Mouse (Mus musculus): ENCODE results near the gene Morc1. TPM values are rescaled to one million over a fixed set of nuclear protein-coding genes. Genes with fewer than 3 reads are reported as not detected.

The Morc1 gene
- polyA plus RNA-seq, 1 experiment = not detected

- 39% methylated on average over 4 of the region's 4 CpGs for WGBS
- Histone ChIP-seq H3K27ac (ENCODE audit: insufficient read depth, low read depth, low read length) (no peak overlapping the region), H3K4me1 (ENCODE audit: control insufficient read depth, insufficient read depth, insufficient read length, low read length) (peaks cover 7% of the 10 kb centered on the region; the same call in 1 of the 2 replicates), H3K27me3 (ENCODE audit: control insufficient read depth, insufficient read depth, low read length) (no peaks in the 10 kb centered on the region), H3K36me3 (ENCODE audit: control insufficient read depth, insufficient read depth, low read length) (no peaks in the 10 kb centered on the region), H3K4me3 (ENCODE audit: low read depth, low read length) (no peak overlapping the region)
- no peak for TF ChIP-seq POLR2A (IDR thresholded peaks at IDR 0.05; ENCODE audit: low read depth, low read length)
- no peak for TF ChIP-seq CTCF (IDR thresholded peaks at IDR 0.05; ENCODE audit: extremely low read depth, insufficient read length, insufficient replicate concordance, low read depth, low read length)
These were observed 7.0 kb upstream of the Morc1 start for GRCm38 (mm10) chr16:48424069-48424468.

- Histone ChIP-seq H3K27me3 (ENCODE audit: control insufficient read depth, insufficient read depth, low read length) (no peaks in the 10 kb centered on the region), H3K36me3 (ENCODE audit: control insufficient read depth, insufficient read depth, low read length) (no peaks in the 10 kb centered on the region), H3K27ac (ENCODE audit: insufficient read depth, low read depth, low read length) (no peak overlapping the region), H3K4me3 (ENCODE audit: low read depth, low read length) (no peak overlapping the region), H3K4me1 (ENCODE audit: control insufficient read depth, insufficient read depth, insufficient read length, low read length) (no peaks in the 10 kb centered on the region)
- 96% methylated on average over 1 of the region's 1 CpGs for WGBS
- no peak for TF ChIP-seq POLR2A (IDR thresholded peaks at IDR 0.05; ENCODE audit: low read depth, low read length)
- no peak for TF ChIP-seq CTCF (IDR thresholded peaks at IDR 0.05; ENCODE audit: extremely low read depth, insufficient read length, insufficient replicate concordance, low read depth, low read length)
These were observed 1.6 kb upstream of the Morc1 start for GRCm38 (mm10) chr16:48429427-48429826.

- Histone ChIP-seq H3K4me1 (ENCODE audit: control insufficient read depth, insufficient read depth, insufficient read length, low read length) (peaks cover 3% of the 10 kb centered on the region; the same call in 1 of the 2 replicates), H3K4me3 (ENCODE audit: low read depth, low read length) (no peak overlapping the region), H3K27me3 (ENCODE audit: control insufficient read depth, insufficient read depth, low read length) (no peaks in the 10 kb centered on the region), H3K27ac (ENCODE audit: insufficient read depth, low read depth, low read length) (no peak overlapping the region), H3K36me3 (ENCODE audit: control insufficient read depth, insufficient read depth, low read length) (no peaks in the 10 kb centered on the region)
- 31% methylated on average over 1 of the region's 1 CpGs for WGBS
- TF ChIP-seq POLR2A (IDR thresholded peaks at IDR 0.05; ENCODE audit: low read depth, low read length) (no peak), CTCF (IDR thresholded peaks at IDR 0.05; ENCODE audit: extremely low read depth, insufficient read length, insufficient replicate concordance, low read depth, low read length) (no peak)
These were observed 4.4 kb downstream of the Morc1 start for GRCm38 (mm10) chr16:48435454-48435853.

GRCm38 (mm10) chr16:48437476-48437875, 6.4 kb downstream of the Morc1 start:
- TF ChIP-seq CTCF (IDR thresholded peaks at IDR 0.05; ENCODE audit: extremely low read depth, insufficient read length, insufficient replicate concordance, low read depth, low read length) = no peak
- TF ChIP-seq POLR2A (IDR thresholded peaks at IDR 0.05; ENCODE audit: low read depth, low read length) = no peak
- H3K27ac ChIP-seq (ENCODE audit: insufficient read depth, low read depth, low read length) = peak overlapping the region; percentile 60
- no peaks in the 10 kb centered on the region for H3K36me3 ChIP-seq (ENCODE audit: control insufficient read depth, insufficient read depth, low read length)
- no peaks in the 10 kb centered on the region for H3K27me3 ChIP-seq (ENCODE audit: control insufficient read depth, insufficient read depth, low read length)
- peaks cover 3% of the 10 kb centered on the region; the same call in 1 of the 2 replicates for H3K4me1 ChIP-seq (ENCODE audit: control insufficient read depth, insufficient read depth, insufficient read length, low read length)
- no peak overlapping the region for H3K4me3 ChIP-seq (ENCODE audit: low read depth, low read length)

- 94% methylated on average over 5 of the region's 5 CpGs for WGBS
- no peaks in the 10 kb centered on the region for H3K36me3 ChIP-seq (ENCODE audit: control insufficient read depth, insufficient read depth, low read length)
These were observed 13.6 kb downstream of the Morc1 start for GRCm38 (mm10) chr16:48444589-48444988.

GRCm38 (mm10) chr16:48446161-48446925, 15.3 kb downstream of the Morc1 start:
- no peaks in the 10 kb centered on the region for H3K27me3 ChIP-seq (ENCODE audit: control insufficient read depth, insufficient read depth, low read length)
- no peaks in the 10 kb centered on the region for H3K36me3 ChIP-seq (ENCODE audit: control insufficient read depth, insufficient read depth, low read length)
- no peak for TF ChIP-seq POLR2A (IDR thresholded peaks at IDR 0.05; ENCODE audit: low read depth, low read length)
- TF ChIP-seq CTCF (IDR thresholded peaks at IDR 0.05; ENCODE audit: extremely low read depth, insufficient read length, insufficient replicate concordance, low read depth, low read length) = no peak
- H3K4me1 ChIP-seq (ENCODE audit: control insufficient read depth, insufficient read depth, insufficient read length, low read length) = no peaks in the 10 kb centered on the region
- H3K4me3 ChIP-seq (ENCODE audit: low read depth, low read length) = no peak overlapping the region
- H3K27ac ChIP-seq (ENCODE audit: insufficient read depth, low read depth, low read length) = no peak overlapping the region
- 77% methylated on average over 8 of the region's 8 CpGs for WGBS

More at GRCm38 (mm10) chr16:48444589-48444988, 13.6 kb downstream of the Morc1 start:
- Histone ChIP-seq H3K4me3 (ENCODE audit: low read depth, low read length) (no peak overlapping the region), H3K27me3 (ENCODE audit: control insufficient read depth, insufficient read depth, low read length) (no peaks in the 10 kb centered on the region), H3K4me1 (ENCODE audit: control insufficient read depth, insufficient read depth, insufficient read length, low read length) (no peaks in the 10 kb centered on the region), H3K27ac (ENCODE audit: insufficient read depth, low read depth, low read length) (no peak overlapping the region)
- TF ChIP-seq POLR2A (IDR thresholded peaks at IDR 0.05; ENCODE audit: low read depth, low read length) (no peak), CTCF (IDR thresholded peaks at IDR 0.05; ENCODE audit: extremely low read depth, insufficient read length, insufficient replicate concordance, low read depth, low read length) (no peak)

GRCm38 (mm10) chr16:48453264-48453663, 22.2 kb downstream of the Morc1 start:
- Histone ChIP-seq H3K36me3 (ENCODE audit: control insufficient read depth, insufficient read depth, low read length) (no peaks in the 10 kb centered on the region), H3K4me1 (ENCODE audit: control insufficient read depth, insufficient read depth, insufficient read length, low read length) (no peaks in the 10 kb centered on the region), H3K4me3 (ENCODE audit: low read depth, low read length) (no peak overlapping the region), H3K27me3 (ENCODE audit: control insufficient read depth, insufficient read depth, low read length) (no peaks in the 10 kb centered on the region), H3K27ac (ENCODE audit: insufficient read depth, low read depth, low read length) (no peak overlapping the region)
- no peak for TF ChIP-seq POLR2A (IDR thresholded peaks at IDR 0.05; ENCODE audit: low read depth, low read length)
- TF ChIP-seq CTCF (IDR thresholded peaks at IDR 0.05; ENCODE audit: extremely low read depth, insufficient read length, insufficient replicate concordance, low read depth, low read length) = no peak
- WGBS = 77% methylated on average over 3 of the region's 3 CpGs

Data from small intestine, adult 2 months (tissue).